Mouse (Mus musculus) ovary, postnatal 10 days (tissue): ENCODE measurements at regions not wholly inside any gene's neighbourhood (a gene's known extent, or its start where the extent isn't known, plus 50 kb on each side); places are given as distances from the start of the nearest gene placed in this dataset.

Experiments
- DNase-seq: peaks from one replicate; pipeline ENCODE4 v3.0.0; 2022; ENCODE audit warnings: low spot score

GRCm38 (mm10) chr6:95179993-95180392, 63.0 kb downstream of the Kbtbd8 start:
- no peak for DNase-seq

GRCm38 (mm10) chr6:95182238-95182637, 65.2 kb downstream of the Kbtbd8 start:
- DNase-seq, result no peak

GRCm38 (mm10) chr6:95185074-95185931, 68.3 kb downstream of the Kbtbd8 start:
- DNase-seq, result no peak

GRCm38 (mm10) chr6:95196631-95197030, 79.6 kb downstream of the Kbtbd8 start:
- DNase-seq, result no peak

- DNase-seq, result no peak
Observed at GRCm38 (mm10) chr6:95198611-95199010, 81.6 kb downstream of the Kbtbd8 start.

GRCm38 (mm10) chr6:95202291-95202790, 85.3 kb downstream of the Kbtbd8 start:
- no peak for DNase-seq

GRCm38 (mm10) chr6:95202978-95203377, 85.9 kb downstream of the Kbtbd8 start:
- no peak for DNase-seq

DNA sequence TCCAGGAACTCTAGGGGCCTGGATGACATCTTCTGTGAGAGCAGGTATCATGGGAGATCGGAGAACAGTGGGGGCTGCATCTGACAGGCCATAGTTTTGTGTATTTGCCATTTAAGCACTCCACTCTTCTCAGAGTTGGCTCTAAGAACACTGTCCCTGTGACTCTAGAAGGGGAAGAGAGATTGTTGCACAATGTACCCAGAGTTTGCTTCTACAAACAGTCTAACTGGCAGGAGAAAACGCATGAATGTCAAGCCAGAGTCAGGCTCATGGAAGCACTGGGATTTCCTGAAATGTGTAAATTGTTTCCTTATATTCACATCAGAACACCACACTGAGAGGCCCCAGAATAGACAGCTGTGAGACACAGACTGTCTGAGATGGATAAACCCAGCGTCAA, 87.2 kb downstream of the Kbtbd8 start:
- DNase-seq, result no peak

- no peak for DNase-seq
Observed at GRCm38 (mm10) chr6:95207063-95207462, 90.0 kb downstream of the Kbtbd8 start.

DNA sequence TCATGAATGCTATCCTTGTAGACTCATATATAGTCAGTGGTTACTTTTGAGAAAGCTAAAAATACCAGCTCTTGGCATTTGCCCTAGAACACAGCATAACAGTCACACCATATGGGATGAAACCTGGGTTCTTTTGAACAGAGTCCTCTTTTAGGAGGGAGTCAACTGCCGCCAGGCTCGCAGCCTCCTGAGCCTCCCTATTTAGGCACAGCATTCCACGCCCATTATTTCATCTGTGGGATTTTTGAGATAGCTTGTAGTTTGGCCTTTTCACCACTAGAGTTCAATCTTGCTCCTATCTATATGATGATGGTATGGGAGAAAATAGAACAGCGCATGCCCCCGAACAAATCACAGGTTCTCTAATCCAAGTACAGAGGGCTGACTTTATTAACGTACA, 100.4 kb downstream of the Kbtbd8 start:
- no peak for DNase-seq

DNA sequence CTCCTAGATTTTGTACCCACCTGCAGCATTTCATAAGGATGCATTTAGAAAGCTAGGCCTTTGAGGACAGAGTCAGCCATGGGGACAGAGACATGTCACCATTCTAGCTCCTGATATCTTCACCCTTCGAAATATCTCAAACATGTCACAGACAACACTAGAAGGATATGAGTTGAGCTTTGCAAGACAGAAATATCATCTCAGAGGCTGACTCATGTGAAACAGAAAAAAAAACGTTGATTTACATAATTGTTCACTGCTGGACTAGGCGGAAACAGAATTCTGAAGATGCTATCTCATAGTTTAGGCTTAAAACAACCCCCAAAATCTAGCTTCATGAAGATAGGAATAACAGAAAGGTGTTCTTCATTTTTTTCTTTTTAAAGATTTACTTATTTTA, 101.8 kb downstream of the Kbtbd8 start:
- DNase-seq, result no peak

DNA sequence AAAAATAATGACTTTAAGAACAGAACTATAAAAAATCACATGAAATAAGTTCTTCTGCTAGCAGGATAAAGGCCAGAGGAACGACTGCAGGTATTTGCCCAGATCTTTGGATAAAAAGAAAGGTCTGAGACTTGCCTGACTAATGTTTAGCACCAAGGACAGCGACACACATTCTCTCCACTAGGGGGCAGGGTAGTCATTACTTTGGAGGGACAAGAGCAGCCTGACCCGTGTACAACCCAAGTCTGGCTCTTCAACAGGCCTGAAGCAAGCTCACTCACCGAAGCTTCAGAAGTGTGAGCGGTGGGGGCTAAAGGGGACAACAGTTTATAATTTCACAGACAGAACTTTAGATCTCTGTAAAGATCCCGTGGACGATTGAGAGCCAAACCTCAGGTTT, 98.4 kb upstream of the Gm10234 start:
- peak; percentile 89 for DNase-seq

GRCm38 (mm10) chr6:95229885-95230284, 92.0 kb upstream of the Gm10234 start:
- DNase-seq, result no peak

- no peak for DNase-seq
Observed at GRCm38 (mm10) chr6:95234712-95235111, 87.2 kb upstream of the Gm10234 start.

- DNase-seq, result no peak
Observed at GRCm38 (mm10) chr6:95243657-95244056, 78.3 kb upstream of the Gm10234 start.

DNA sequence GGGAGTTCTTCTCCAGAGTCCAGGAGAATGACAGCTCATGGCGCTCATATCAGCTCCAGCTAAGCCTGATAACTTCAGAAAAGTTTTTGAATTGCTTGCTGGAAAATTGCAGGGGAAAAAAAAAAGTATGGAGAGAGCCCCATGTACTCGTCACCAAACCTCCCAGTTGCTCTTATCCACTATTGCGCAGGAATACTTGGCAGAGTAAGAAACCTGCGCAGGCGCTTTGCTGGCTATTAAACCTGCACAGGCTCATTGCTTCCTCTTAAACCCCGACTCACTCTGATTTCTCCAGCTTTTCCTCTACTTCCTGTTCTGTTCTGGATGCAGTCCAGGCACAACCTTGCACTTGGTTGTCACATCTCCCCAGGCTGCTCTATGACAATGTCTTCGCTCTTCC, 77.0 kb upstream of the Gm10234 start:
- no peak for DNase-seq

DNA sequence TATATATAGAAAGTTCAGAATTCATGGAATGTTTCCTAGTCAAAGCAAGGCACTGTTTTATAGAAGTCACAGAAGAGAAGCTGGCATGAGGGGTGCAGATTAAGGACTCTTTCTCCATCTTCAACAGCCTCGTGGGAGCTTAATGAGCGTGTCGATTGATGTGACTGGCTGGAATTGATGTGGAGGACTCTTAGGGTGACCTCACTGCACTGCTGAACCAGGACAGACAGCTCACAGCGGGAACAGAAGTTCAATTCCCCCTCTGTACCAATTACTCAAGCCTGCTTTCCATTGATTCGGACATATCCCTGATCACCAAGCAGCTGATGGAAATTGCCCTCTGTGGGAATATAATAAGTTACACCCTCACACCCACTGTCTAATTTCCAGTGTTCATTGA, 65.6 kb upstream of the Gm10234 start:
- no peak for DNase-seq

DNA sequence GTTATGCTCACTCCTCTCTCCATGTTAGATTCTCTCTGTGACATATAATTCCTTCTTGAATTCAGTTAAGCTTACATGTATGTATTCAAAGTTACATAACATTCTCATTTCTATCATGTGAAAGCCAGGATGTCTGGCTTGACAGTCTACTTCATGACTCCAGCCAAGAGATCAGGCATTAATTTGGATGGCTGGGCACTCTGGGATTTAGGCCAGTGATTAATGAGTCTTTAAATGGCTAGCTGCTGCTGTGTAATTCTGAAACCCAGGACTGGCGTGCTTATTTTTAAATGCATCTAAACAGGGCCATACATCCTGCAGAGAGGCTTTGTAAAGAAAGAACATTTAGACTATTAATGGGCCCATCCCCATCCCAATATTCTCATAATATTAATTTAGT, 60.9 kb upstream of the Gm10234 start:
- DNase-seq, result no peak

DNA sequence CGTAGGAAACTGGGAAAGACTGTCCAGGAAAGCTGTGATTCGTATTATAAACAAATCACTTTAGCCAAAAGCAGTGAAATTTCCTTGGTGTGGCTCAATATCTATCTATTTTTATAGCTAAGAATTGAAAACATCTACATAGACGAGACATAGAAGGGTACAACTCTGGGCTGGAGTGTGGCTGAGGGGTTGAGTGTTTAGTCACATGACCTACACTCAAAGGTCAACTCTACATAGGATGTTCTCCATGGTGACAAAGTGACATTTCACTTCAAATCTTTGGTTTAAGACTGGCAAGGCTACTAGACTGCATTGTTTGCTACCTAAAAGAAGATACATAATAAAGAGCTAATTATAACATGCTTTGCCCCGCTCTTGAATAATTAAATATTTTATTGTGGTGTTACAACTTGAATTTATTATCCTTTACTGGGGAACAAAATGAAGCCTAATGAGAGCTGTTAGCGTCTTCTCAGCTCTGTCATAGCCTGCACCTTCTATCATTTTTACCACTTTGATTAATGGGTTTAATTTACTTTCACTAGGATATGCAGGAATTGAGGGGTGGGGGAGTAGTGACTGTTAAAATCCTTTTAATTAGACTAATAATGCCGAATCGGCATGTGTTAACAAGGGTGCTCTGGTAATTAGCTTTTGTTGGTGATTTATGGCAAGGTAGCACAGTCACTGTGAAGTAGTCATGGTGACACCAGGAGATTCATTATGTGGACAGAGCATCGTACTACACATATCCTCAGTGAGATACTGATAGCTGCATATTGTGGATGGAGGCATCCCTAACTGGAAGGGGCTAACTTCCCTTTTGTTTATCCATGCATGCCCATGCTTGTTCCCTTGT, 57.7 kb upstream of the Gm10234 start:
- no peak for DNase-seq

DNA sequence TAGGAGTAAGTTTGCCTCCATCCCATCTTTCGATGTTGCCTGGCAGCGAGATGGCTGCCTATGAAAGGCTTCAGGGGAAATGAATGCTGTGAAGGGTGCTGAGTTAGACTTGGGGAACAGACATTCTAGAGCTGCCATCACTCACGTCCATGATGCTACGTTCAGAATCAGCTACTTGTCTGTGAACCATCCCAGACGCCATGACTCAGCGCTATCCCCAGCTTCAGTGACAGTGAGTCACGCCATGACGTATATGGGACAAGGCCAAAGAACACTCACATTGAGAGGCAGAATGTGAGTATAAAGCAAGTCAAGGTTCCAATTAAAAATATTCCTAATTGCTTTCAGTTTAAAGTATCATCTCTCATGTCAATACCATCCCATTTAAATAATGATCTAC, 52.4 kb upstream of the Gm10234 start:
- DNase-seq, result no peak
